Mouse (Mus musculus) thymus, adult 2 months (tissue): Measurements from ENCODE around the gene Dus4l.

Experiments
- CTCF ChIP-seq: fragments of 200-500 bp; IDR thresholded peaks from 2 replicates; pipeline ENCODE4 v1.5.1; 2012; ENCODE audit warnings: mild to moderate bottlenecking, control low read depth, low read length, moderate library complexity, borderline replicate concordance; ENCODE audit not compliant: control insufficient read depth, poor library complexity, insufficient read depth; ENCODE audit errors: extremely low read depth
- POLR2A ChIP-seq: fragments of 200-500 bp; IDR thresholded peaks from 2 replicates; pipeline ENCODE4 v1.6.1; 2012; ENCODE audit warnings: mild to moderate bottlenecking, low read length, control low read depth, moderate library complexity; ENCODE audit not compliant: control insufficient read depth, poor library complexity, insufficient read depth; ENCODE audit errors: extremely low read depth

DNA sequence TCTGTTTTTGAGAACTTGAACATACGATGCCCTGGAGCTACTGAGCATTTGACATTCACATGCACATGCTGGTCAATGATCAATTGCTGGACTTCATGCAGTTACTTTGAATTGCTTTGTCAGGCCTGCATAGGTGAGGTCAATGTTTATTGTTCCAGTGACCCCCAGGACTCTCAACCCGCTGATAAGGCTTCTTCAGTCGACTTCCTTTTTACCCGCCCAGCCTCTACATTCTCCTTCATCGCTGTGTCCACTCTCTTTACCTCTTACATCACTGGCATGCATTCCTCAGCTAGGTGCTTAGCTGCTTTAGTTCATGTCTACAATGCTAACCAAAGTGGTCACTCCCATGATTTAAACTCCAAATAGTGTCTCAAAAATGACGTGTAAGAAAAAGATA is 51.0 kb downstream of the Dus4l start:
- TF ChIP-seq CTCF (no peak), POLR2A (no peak)
